Mouse (Mus musculus): ENCODE measurements around the gene Olfr1310.
"Not testable (repeated sequence)": the region's sequence is repeated elsewhere in the genome, so short reads cannot be mapped to it uniquely, and the experiment has no call there.

The Olfr1310 gene

GRCm38 (mm10) chr2:112012608-112013007 is at the start of gene Olfr1310:
Gene Olfr1310, minus strand, starts transcription at chr2:112012708.
- no peak for DNase-seq (ENCODE audit: low spot score)

GRCm38 (mm10) chr2:112050138-112050537 is 37.6 kb upstream of the Olfr1310 start, which contains the start of gene Olfr1312:
Gene Olfr1312, minus strand, starts transcription at chr2:112050238.
- no peak for DNase-seq (ENCODE audit: low spot score)

GRCm38 (mm10) chr2:112026971-112027370 is 14.5 kb upstream of the Olfr1310 start:
- not testable (repeated sequence) for DNase-seq (ENCODE audit: low spot score)

- no peak for DNase-seq (ENCODE audit: low spot score)
These were observed 11.8 kb upstream of the Olfr1310 start, which contains the start of gene Olfr1311 for GRCm38 (mm10) chr2:112024312-112024711. Gene Olfr1311, minus strand, starts transcription at chr2:112024412.

- DNase-seq (ENCODE audit: low spot score): no peak
These were observed 2.4 kb upstream of the Olfr1310 start for GRCm38 (mm10) chr2:112014900-112015299.

- DNase-seq (ENCODE audit: low spot score): no peak
These were observed 22.3 kb downstream of the Olfr1310 start, which contains the start of gene Olfr1309 for GRCm38 (mm10) chr2:111990181-111990580. Gene Olfr1309, minus strand, starts transcription at chr2:111990281.

GRCm38 (mm10) chr2:111964844-111965243 is 47.7 kb downstream of the Olfr1310 start, which contains the start of gene Olfr1308:
Gene Olfr1308, minus strand, starts transcription at chr2:111964944.
- no peak for DNase-seq (ENCODE audit: low spot score)
